Mouse (Mus musculus): ENCODE data around the gene Bptf. TPM values are rescaled to one million over a fixed set of nuclear protein-coding genes. Genes with fewer than 3 reads are reported as not detected.

Bptf gene
- polyA plus RNA-seq (2014; fragmentation: Illumina TruSeq; extraction: RNeasy Lipid Tissue Mini Kit (QIAGEN cat#74804)), result 56.5 TPM

GRCm38 (mm10) chr11:107131749-107132421, at the start of gene Bptf:
Gene Bptf, minus strand, starts transcription at chr11:107132127.

GRCm38 (mm10) chr11:107025411-107026321, 106.3 kb downstream of the Bptf start, which contains the start of gene 1810010H24Rik:
Gene 1810010H24Rik, plus strand, starts transcription at chr11:107025681.

DNA sequence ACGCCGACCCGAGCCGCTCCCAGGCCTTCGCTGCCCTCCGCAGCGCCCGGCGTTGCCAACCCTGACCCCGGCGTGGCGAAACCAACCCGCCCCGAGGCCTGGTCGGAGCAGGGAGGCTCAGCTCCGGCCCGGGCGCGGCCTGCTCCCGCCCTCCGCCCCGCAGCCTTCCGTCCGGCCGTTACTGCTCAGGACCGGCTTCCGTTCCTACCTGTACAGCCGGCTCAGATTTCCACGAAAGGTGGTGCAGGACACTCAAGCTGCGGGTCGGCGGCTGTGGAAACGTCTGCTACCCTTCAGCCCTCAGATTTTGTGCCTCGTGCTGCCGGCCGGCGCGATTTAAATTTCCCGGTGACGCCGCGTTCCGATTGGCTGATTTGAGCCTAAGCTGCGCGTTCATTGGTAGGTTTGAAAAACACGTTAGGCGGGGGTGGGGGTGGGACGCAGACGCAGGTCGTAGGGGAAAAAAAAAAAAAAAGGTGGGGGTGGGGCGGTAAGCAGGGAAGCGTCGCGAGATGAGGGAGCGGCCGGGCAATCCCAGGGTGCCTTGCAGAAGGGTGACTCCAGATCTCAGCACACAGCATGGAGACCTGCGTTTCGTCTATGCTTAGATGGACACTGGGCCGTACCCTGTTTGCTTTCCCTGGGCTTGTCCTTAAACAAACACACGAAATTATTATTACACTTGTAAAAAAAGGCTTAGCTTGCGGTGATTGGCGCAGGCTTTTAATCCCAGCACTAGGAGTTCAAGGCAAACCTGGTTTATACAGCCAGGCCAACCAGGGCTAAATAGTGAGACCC, 132.6 kb downstream of the Bptf start, which contains the start of gene Kpna2:
Gene Kpna2 (minus strand): TSS at position 391 of the 798 bp plus-strand sequence.

Other genes starting within 250 kb of the Bptf start
- gene Smurf2, start 211.4 kb downstream of the Bptf start, polyA plus RNA-seq (2014; fragmentation: Illumina TruSeq; extraction: RNeasy Lipid Tissue Mini Kit (QIAGEN cat#74804)), result 118 TPM
- gene Kpna2, start 132.6 kb downstream of the Bptf start, polyA plus RNA-seq (2014; fragmentation: Illumina TruSeq; extraction: RNeasy Lipid Tissue Mini Kit (QIAGEN cat#74804)), result 162 TPM
- gene 1810010H24Rik, start 106.4 kb downstream of the Bptf start, polyA plus RNA-seq (2014; fragmentation: Illumina TruSeq; extraction: RNeasy Lipid Tissue Mini Kit (QIAGEN cat#74804)), result 8.3 TPM
- 64.3 TPM for gene Nol11, start 57.3 kb upstream of the Bptf start, polyA plus RNA-seq (2014; fragmentation: Illumina TruSeq; extraction: RNeasy Lipid Tissue Mini Kit (QIAGEN cat#74804))